Mouse (Mus musculus): ENCODE results near the gene Slc17a6. TPM values are rescaled to one million over a fixed set of nuclear protein-coding genes. Genes with fewer than 3 reads are reported as not detected.

Slc17a6 gene
- polyA plus RNA-seq (2012; rRNA removed): not detected in 2 replicates

DNA sequence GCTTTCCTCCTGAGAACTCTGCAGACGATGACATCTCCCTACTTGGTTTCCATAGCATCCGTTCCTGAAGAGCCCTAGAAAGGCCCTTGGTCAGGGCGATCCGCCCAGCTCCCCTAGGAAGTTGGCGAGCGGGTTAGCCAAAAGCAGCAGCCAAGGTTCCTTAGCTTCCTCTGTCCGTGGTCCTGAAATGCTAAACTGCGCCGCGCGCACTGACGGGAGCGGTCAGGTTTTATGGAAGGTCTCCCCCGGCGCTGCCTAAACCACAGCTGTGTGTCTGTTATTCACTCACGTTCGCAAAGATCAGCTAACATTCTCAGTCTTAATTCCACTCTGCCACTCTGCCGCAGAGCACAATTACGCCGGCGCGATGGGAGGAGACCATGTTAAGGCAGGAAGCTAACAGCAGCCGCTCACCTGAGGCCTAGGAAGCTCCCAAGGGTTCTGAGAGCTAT lies at the start of gene Slc17a6:
TSS of gene Slc17a6 (plus strand) at position 313 of the 452 bp plus-strand sequence.
- 2% methylated on average over 23 of the region's 23 CpGs for WGBS

DNA sequence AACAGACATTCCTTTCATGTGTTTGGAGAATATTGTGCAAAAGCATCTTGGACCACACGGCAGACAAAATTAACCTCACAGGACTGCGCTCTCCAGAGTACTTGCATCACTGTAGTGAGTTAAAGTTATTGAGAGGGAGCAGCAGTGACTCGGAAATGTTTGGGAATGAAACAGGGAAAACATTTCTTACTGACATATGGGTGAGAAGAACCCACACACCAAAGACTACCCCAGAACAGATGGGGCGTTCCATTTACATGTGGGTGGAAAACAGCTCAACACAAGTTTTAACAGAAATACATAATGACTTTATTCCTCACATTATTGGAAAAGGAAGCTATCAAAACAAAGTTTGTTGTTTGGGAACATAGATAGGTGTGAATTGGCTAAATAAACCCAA lies 21.8 kb upstream of the Slc17a6 start:
- 78% methylated on average over 4 of the region's 4 CpGs for WGBS
- DNase-seq (ENCODE audit: low read depth, low spot score): no peak

More for the DNA sequence above, at the start of gene Slc17a6:
- DNase-seq (ENCODE audit: low read depth, low spot score): no peak

GRCm38 (mm10) chr7:51603741-51604140 lies 18.1 kb upstream of the Slc17a6 start:
- DNase-seq (ENCODE audit: low read depth, low spot score): no peak
- WGBS: 84% methylated on average over 12 of the region's 12 CpGs

GRCm38 (mm10) chr7:51614404-51614803 lies 7.4 kb upstream of the Slc17a6 start:
- no peak for DNase-seq (ENCODE audit: low read depth, low spot score)
- 35% methylated on average over 5 of the region's 5 CpGs for WGBS

GRCm38 (mm10) chr7:51617941-51618340 lies 3.9 kb upstream of the Slc17a6 start:
- no peak for DNase-seq (ENCODE audit: low read depth, low spot score)

DNA sequence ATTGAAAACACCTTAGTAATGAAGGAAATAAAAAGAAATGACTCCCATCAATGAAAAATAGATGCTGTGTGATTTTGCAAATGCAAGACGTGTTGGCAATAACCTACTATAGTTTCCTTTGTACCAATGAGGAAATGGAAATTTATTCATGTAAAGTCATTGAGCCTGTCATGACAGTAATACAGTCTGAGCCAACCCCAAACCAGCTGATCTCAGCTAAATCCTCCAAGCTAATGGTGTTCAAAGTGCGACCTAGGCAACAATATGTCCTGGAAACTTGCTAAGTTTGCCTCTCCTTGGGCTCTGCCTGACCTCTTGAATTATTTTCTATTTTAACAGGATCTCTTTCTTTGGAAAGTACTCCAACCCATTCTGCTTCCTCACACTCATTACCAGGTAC lies 3.4 kb upstream of the Slc17a6 start:
- DNase-seq (ENCODE audit: low read depth, low spot score): no peak
- 17% methylated on average over 2 of the region's 2 CpGs for WGBS

DNA sequence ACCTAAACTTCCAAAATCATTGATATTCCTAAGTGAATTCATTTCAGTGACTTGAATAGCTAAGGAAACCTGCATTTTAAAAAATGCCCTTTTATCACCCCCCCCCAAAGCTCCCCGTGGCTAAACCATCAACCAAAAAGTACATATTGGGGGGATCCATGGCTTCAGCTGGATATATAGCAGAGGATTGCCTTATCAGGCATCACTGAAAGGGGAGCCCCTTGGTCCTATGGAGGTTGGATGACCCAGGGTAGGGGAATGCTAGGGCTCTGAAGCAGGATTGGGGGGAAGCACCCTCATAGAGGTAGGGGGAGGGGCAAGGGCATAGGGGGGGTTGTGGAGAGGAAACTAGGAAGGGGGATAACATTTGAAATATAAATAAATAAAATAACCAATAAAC lies 1.8 kb upstream of the Slc17a6 start:
- DNase-seq (ENCODE audit: low read depth, low spot score): no peak
- 33% methylated on average over 1 of the region's 1 CpGs for WGBS

DNA sequence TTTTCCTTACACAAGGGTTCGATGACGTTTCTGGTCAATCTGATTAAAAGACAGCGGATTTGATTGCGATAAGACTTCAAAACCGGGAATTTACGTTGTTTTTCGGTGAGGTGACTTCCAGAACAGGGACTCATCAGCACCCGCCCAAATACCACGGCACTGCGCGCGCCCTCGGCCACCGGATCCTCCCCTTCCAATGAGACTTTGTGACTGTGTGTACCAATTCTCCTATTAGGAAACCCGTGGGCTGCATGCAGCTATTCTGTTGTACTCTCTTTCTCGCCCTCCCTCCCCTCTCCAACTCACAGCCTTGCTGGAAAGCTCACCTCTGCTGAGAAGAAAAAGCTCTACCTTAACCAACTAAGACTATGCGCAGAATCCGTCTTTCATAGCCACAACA lies 390 bp downstream of the Slc17a6 start:
- 4% methylated on average over 18 of the region's 18 CpGs for WGBS
- no peak for DNase-seq (ENCODE audit: low read depth, low spot score)

DNA sequence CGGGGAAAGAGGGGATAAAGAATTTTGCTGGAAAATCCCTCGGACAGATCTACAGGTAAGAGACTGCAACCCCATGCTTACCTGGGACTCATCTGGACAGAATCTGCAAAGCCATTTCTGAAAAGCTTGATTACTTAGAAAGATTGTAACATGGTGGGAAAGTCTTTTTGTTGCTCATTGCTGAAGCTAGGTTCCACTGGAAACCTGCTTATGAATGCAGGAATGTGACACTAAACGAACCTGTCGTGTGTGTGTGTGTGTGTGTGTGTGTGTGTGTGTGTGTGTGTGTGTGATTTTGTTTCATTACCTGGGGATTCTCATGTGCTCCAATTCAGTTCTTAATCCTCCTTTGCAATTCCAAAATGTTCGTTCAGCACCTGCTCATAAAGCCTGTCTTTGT lies 860 bp downstream of the Slc17a6 start:
- DNase-seq (ENCODE audit: low read depth, low spot score): no peak
- WGBS: 7% methylated on average over 5 of the region's 5 CpGs

DNA sequence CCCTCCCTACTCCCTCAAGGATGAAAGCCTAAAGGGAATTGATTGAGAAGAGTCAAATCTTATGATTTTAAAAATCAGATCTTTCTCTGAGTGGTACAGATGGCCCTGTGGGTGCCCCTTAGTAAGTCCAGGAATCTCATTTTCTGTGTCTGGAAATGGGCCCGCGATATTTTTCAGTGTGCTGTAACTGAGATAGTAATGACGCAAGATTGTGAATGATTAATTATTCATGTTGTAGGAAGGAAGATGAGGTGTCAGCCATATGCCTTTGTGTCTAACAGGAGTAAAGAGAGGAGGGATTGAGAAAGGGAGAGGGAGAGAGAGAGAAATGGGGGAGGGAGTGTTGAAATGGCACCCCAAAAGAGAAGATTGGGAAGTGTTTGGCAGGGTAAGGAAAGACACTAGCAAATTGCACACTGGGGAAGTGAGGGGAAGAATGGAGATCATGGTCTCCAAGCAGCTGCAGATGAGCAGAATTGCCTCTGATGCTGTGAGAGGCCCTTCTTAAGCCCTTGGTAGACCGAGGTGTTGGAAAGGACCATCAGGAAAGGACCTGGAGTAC lies 2.6 kb downstream of the Slc17a6 start:
- 3% methylated on average over 4 of the region's 4 CpGs for WGBS
- no peak for DNase-seq (ENCODE audit: low read depth, low spot score)

GRCm38 (mm10) chr7:51625161-51625560 lies 3.4 kb downstream of the Slc17a6 start:
- no peak for DNase-seq (ENCODE audit: low read depth, low spot score)
- WGBS: 3% methylated on average over 23 of the region's 23 CpGs

DNA sequence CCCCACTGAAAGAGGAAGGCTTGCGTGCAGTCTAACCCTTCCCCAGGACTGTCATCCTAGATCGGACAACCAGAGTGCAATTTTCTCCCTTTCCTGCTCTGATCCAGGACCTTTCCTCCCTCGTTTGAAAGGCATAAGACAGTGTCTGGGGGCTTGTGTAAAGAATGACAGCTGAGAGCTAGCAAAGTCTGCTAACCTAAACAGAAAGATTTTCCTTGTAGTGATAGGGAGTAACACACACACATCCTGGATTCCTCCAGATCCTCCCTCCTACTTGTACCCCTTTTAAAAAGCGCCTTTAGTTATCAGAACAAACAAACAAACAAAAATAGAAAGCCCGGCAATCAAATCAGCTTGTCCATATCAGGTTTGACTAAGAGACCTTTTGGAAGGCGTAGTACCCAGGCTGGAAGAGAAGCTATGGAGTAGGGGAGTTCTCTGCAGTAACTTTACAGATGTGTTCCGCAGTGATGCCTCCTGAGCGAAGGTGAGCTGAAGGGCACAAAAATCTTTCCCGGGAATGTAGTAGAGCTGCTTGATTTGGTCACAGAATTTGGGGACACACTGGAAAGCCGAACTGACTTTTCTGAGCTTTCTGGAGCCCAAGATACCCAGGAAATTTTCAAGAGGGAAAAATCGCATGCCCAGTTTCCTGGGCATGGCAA lies 3.9 kb downstream of the Slc17a6 start:
- DNase-seq (ENCODE audit: low read depth, low spot score): no peak
- 7% methylated on average over 11 of the region's 11 CpGs for WGBS

DNA sequence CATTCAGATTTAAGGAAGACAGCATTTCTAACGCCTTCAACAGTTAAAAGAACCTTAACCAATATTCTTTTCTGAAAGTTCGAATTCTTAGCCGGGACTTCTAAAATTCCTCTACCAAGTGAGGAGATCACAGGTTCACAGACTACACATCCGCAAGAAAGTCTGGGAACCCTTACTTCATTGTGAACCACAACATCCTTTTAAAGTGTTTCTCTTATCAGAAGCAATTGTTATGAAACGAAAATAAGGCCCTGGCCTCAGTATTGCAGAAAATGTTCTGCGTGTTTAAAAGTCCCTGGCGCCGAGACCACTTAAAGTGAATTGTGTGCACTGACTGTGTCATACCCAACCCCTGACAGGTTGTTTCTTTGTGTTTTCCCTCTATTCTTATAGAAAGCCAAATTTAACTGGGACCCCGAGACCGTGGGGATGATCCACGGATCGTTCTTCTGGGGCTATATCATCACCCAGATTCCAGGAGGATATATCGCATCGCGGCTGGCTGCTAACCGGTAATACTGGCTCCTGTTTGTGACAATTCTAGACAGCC lies 4.7 kb downstream of the Slc17a6 start:
- WGBS: 4% methylated on average over 16 of the region's 16 CpGs
- no peak for DNase-seq (ENCODE audit: low read depth, low spot score)

DNA sequence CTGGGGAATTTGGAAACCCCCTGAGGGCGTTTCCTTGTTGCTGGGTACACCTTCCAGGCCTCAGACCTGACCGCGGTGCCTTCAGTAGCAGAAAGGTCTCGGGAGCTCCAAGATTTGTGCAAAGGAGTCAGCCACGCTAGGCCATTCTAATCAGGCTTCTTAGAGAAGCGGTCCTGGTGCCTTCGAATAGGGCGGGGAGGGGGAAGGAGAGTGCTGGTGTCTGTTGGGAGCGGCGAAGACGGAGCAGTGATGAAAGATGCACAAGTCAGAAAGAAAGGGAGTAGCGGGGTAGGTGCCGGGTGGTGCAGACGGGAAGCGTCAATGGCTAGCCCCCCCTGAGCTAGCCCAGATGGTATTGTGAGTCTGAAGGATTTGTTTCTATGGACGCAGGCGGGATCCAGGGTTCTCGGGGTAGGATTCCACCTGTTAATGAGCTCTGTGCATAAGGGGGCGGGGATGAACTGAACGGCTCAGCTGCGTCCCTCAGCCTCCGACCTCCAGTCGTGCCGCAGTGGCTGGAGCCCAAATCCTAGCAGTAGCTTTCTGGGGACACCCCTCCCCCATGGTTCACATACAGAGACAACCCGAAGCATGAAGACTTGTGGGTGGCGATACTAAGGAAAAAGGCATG lies 5.3 kb downstream of the Slc17a6 start:
- no peak for DNase-seq (ENCODE audit: low read depth, low spot score)
- 2% methylated on average over 26 of the region's 26 CpGs for WGBS

- no peak for DNase-seq (ENCODE audit: low read depth, low spot score)
- 2% methylated on average over 9 of the region's 9 CpGs for WGBS
Measured at GRCm38 (mm10) chr7:51627666-51628065, 5.9 kb downstream of the Slc17a6 start.

DNA sequence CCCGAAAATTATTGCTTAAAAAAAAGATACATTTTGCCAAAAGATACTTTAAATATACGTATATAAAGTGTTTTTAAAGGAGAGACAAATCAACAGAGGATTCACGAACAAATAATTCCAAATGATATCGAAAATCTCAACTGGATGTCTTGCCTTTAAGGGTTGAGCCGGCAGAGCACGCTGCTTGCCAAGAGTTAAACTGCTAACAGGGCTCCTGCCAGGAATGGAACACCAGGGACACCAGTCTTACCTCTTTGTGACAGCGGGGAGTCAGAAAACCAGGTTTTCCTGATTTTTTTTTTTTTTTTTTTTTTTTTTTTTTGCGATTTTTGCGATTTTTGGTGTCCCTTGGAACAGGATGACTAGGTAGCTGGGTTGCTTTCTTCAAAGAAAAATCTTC lies 6.5 kb downstream of the Slc17a6 start:
- WGBS: 6% methylated on average over 9 of the region's 9 CpGs
- DNase-seq (ENCODE audit: low read depth, low spot score): no peak

- 4% methylated on average over 3 of the region's 3 CpGs for whole genome bisulfite sequencing
- DNase-seq (ENCODE audit: low read depth, low spot score): no peak
Measured at GRCm38 (mm10) chr7:51629206-51629605, 7.4 kb downstream of the Slc17a6 start.

GRCm38 (mm10) chr7:51631171-51631570 lies 9.4 kb downstream of the Slc17a6 start:
- 48% methylated on average over 3 of the region's 3 CpGs for WGBS
- DNase-seq (ENCODE audit: low read depth, low spot score): no peak

DNA sequence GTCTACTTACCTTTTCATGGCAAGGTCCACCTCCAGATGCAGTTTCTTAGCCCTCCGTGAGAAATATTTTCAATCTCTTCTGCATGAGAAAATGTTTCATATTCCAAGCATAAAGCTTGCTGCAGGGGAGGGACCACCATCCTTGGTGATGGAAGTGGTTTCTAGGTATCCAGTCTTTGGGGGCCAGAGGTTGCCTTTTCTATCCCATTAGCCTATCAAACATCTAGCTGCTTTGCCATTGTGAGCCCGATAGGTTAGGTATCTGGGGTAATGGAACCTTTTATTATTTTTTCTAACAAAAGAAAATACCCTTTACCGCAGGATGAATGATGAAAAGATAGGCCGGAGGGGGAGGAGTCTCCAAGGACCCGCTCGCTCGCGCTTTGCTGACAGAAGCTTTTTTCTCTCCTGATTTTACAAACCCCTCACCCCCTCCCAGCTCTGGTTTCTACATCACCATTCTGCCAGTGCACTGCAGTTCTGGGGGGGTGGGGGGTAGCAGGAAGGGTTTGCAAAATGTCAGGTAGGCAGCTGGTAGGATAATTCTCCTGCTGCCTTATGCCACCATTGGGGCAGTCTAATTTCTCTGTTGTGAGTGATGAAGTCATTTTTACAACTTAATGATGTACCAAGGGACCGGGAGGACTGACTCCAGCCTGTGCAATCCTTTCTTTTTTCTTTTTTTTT lies 10.9 kb downstream of the Slc17a6 start:
- whole genome bisulfite sequencing: 15% methylated on average over 9 of the region's 9 CpGs

GRCm38 (mm10) chr7:51633230-51633844 lies 11.5 kb downstream of the Slc17a6 start:
- WGBS: 15% methylated on average over 7 of the region's 7 CpGs
- no peak for DNase-seq (ENCODE audit: low read depth, low spot score)

More for the DNA sequence above, 10.9 kb downstream of the Slc17a6 start:
- no peak for DNase-seq (ENCODE audit: low read depth, low spot score)
